Mouse (Mus musculus): ENCODE results near the gene Skp2.

GRCm38 (mm10) chr15:9113556-9113955 is 41.7 kb downstream of the Skp2 start:
- TF ChIP-seq CTCF (IDR thresholded peaks at IDR 0.05; ENCODE audit: low read depth, low read length) (no peak), POLR2A (IDR thresholded peaks at IDR 0.05; ENCODE audit: borderline replicate concordance, low read depth, low read length) (no peak)

All from bone marrow macrophage, adult 2 months (primary cell).